Mouse (Mus musculus): ENCODE results near the gene Upk3a. TPM values are rescaled to one million over a fixed set of nuclear protein-coding genes. Genes with fewer than 3 reads are reported as not detected.

Upk3a gene
- polyA plus RNA-seq, 1 experiment from 2014 or later: 1.6 TPM

Other genes starting within 250 kb of the Upk3a start
- gene Phf21b, start 161.1 kb upstream of the Upk3a start, polyA plus RNA-seq (2015; fragmentation: Nextera tagmentation; extraction: Ambion mirVana): 0.43 and 0.48 TPM in 2 replicates
- gene Gm29666, start 97.1 kb upstream of the Upk3a start, polyA plus RNA-seq (2015; fragmentation: Nextera tagmentation; extraction: Ambion mirVana): 0.62 TPM in 2 replicates
- 31.5 and 32.7 TPM in 2 replicates for gene Nup50, start 93.7 kb upstream of the Upk3a start, polyA plus RNA-seq (2015; fragmentation: Nextera tagmentation; extraction: Ambion mirVana)
- 7.1 and 8.1 TPM in 2 replicates for gene 5031439G07Rik, start 28.6 kb upstream of the Upk3a start, polyA plus RNA-seq (2015; fragmentation: Nextera tagmentation; extraction: Ambion mirVana)
- 27.8 and 28.8 TPM in 2 replicates for gene Fam118a, start 11.8 kb downstream of the Upk3a start, polyA plus RNA-seq (2015; fragmentation: Nextera tagmentation; extraction: Ambion mirVana)
- gene Smc1b, start 114.8 kb downstream of the Upk3a start, polyA plus RNA-seq (2015; fragmentation: Nextera tagmentation; extraction: Ambion mirVana): 0.13 and 0.17 TPM in 2 replicates
- 0.12 TPM in 1 of 2 replicates, not detected in the other for gene Ribc2, start 114.9 kb downstream of the Upk3a start, polyA plus RNA-seq (2015; fragmentation: Nextera tagmentation; extraction: Ambion mirVana)
- gene Fbln1, start 188.8 kb downstream of the Upk3a start, polyA plus RNA-seq (2015; fragmentation: Nextera tagmentation; extraction: Ambion mirVana): 189 and 191 TPM in 2 replicates

Data from intestine, embryonic 16.5 days (tissue).